In the genomic region with DNA sequence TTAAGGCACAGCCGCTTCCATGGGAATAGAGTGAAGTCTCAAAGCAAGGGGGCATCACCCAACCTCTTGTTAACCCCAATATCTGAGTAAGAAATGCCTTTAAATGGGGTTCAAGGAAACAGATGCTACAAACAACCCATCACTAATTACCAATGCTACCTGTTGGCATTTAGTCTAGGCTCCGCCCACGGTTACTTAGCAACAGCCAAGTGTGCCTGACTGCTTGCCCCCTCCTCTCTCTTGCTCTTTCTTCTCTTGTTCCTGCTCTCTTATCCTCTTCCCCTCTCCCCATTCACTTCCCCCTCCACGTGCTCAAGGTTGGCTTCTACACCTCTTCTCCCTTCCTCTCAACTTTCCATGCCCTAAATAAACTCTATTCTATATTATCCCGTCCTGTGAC, we compare ENCODE assay signal across 13 mouse cellular contexts. TPM values are rescaled to one million over a fixed set of nuclear protein-coding genes. Genes with fewer than 3 reads are reported as not detected.
A peak's percentile ranks its signal among the peaks of the same experiment; 100 is the strongest.
DNase-seq lines count a peak whose midpoint lies in the region; ATAC-seq lines count a peak whose summit lies in the region.
"Had no signal": no experiment of that assay in that cellular context is flagged by ENCODE, and none has a peak within 500 bp of the region (broad histone marks: within the 10 kb centered on the region; RNA-seq: fewer than 3 reads in every experiment).

No protein-coding gene starts in this region.

- no peak overlapping the region for H3K4me3 ChIP-seq in neural tube, embryonic 12.5 days
- 0 out of 2 replicates have a peak overlapping the region, but pooled peaks have one; percentile 94 for H3K4me3 ChIP-seq in midbrain, embryonic 13.5 days (replicated peaks)
- H3K4me3 ChIP-seq in intestine, embryonic 16.5 days (ENCODE audit: low read length), result no peak overlapping the region
- H3K4me3 ChIP-seq: embryonic facial prominence, embryonic 15.5 days; limb, embryonic 15.5 days had no signal

- intact Hi-C loops in heart, postnatal 25 days (cut with DNase I), result loop anchor here (10.0 kb wide), 2 partner anchors 96 to 256 kb away; no protein-coding TSS in a partner anchor

- DNase-seq in heart, adult 11 months, result peak; percentile 81
- DNase-seq in heart, postnatal 25 days (ENCODE audit: low spot score), result no peak
- no peak for DNase-seq in neural tube, embryonic 10.5 days (ENCODE audit: extremely low spot score, low spot score)
- DNase-seq in splenic B cell, adult 2 months (ENCODE audit: low read depth, low spot score), result peak; percentile 18
- DNase-seq: cerebellum, adult 18-20 months; lung, embryonic 14.5 days; retina, postnatal 1 day had no signal

- H3K9me3 ChIP-seq in neural tube, embryonic 12.5 days, result 0 out of 2 replicates have a peak, but pooled peaks cover 4% of the 10 kb centered on the region
- no peaks in the 10 kb centered on the region for H3K9me3 ChIP-seq in midbrain, embryonic 13.5 days
- no peaks in the 10 kb centered on the region for H3K9me3 ChIP-seq in intestine, embryonic 16.5 days (ENCODE audit: control insufficient read depth, low read length)
- H3K9me3 ChIP-seq: embryonic facial prominence, embryonic 15.5 days; limb, embryonic 15.5 days had no signal

- no peak overlapping the region for H3K27ac ChIP-seq in neural tube, embryonic 12.5 days
- no peak overlapping the region for H3K27ac ChIP-seq in midbrain, embryonic 13.5 days
- no peak overlapping the region for H3K27ac ChIP-seq in intestine, embryonic 16.5 days (ENCODE audit: low read length)
- H3K27ac ChIP-seq: embryonic facial prominence, embryonic 15.5 days; kidney, postnatal 0 days; limb, embryonic 15.5 days had no signal

- peak overlapping the region; percentile 75; the same call in 1 of the 2 replicates for H3K4me2 ChIP-seq in neural tube, embryonic 12.5 days (replicated peaks)
- peak overlapping the region; percentile 92 for H3K4me2 ChIP-seq in midbrain, embryonic 13.5 days (replicated peaks)
- no peak overlapping the region for H3K4me2 ChIP-seq in intestine, embryonic 16.5 days (ENCODE audit: low read depth, low read length)
- H3K4me2 ChIP-seq: embryonic facial prominence, embryonic 15.5 days; limb, embryonic 15.5 days had no signal

- ATAC-seq in neural tube, embryonic 12.5 days (ENCODE audit: low FRiP score, low read depth), result no peak
- ATAC-seq in midbrain, embryonic 13.5 days, result no peak
- ATAC-seq in intestine, embryonic 16.5 days, result no peak

- WGBS in neural tube, embryonic 12.5 days, result 84% methylated on average over 5 of the region's 5 CpGs
- 79% methylated on average over 5 of the region's 5 CpGs for WGBS in midbrain, embryonic 13.5 days
- 86% methylated on average over 5 of the region's 5 CpGs for WGBS in intestine, embryonic 16.5 days

- no peak overlapping the region for H3K9ac ChIP-seq in neural tube, embryonic 12.5 days
- no peak overlapping the region for H3K9ac ChIP-seq in midbrain, embryonic 13.5 days (replicated peaks)
- no peak overlapping the region for H3K9ac ChIP-seq in intestine, embryonic 16.5 days (ENCODE audit: low read depth, low read length)
- H3K9ac ChIP-seq: embryonic facial prominence, embryonic 15.5 days; limb, embryonic 15.5 days; lung, embryonic 14.5 days had no signal

- peaks cover 42% of the 10 kb centered on the region for H3K36me3 ChIP-seq in neural tube, embryonic 12.5 days
- peaks cover 41% of the 10 kb centered on the region for H3K36me3 ChIP-seq in midbrain, embryonic 13.5 days
- peaks cover 7% of the 10 kb centered on the region; the same call in 1 of the 2 replicates for H3K36me3 ChIP-seq in splenic B cell, adult 2 months (ENCODE audit: control insufficient read depth, insufficient read depth, low read length, poor library complexity, severe bottlenecking)
- H3K36me3 ChIP-seq in intestine, embryonic 16.5 days (ENCODE audit: control insufficient read depth, insufficient read depth, low read length), result peaks cover 19% of the 10 kb centered on the region; the same call in 1 of the 2 replicates

- H3K4me1 ChIP-seq in neural tube, embryonic 12.5 days, result peaks cover 11% of the 10 kb centered on the region; the same call in 1 of the 2 replicates
- peaks cover 41% of the 10 kb centered on the region for H3K4me1 ChIP-seq in midbrain, embryonic 13.5 days (replicated peaks)
- H3K4me1 ChIP-seq in intestine, embryonic 16.5 days (ENCODE audit: control insufficient read depth, insufficient read depth, low read length), result peaks cover 24% of the 10 kb centered on the region

- H3K27me3 ChIP-seq in neural tube, embryonic 12.5 days (replicated peaks), result no peaks in the 10 kb centered on the region
- H3K27me3 ChIP-seq in midbrain, embryonic 13.5 days, result no peaks in the 10 kb centered on the region
- no peaks in the 10 kb centered on the region for H3K27me3 ChIP-seq in splenic B cell, adult 2 months (ENCODE audit: control insufficient read depth, insufficient read depth, low read length, poor library complexity, severe bottlenecking)
- H3K27me3 ChIP-seq in intestine, embryonic 16.5 days (replicated peaks; ENCODE audit: control insufficient read depth, insufficient read depth, low read length), result no peaks in the 10 kb centered on the region
- H3K27me3 ChIP-seq: embryonic facial prominence, embryonic 15.5 days; limb, embryonic 15.5 days had no signal

RNA-seq across cellular contexts. Expression of gene Arid2, which starts 6.1 kb away (rescaled TPM):
- total RNA-seq in heart, postnatal 25 days (2021), result 10 to 100 TPM; 21.0 to 26.9 TPM
- polyA plus RNA-seq in neural tube, embryonic 12.5 days (2016; fragmentation: Nextera tagmentation; extraction: Ambion mirVana), result 32.1 and 32.4 TPM in 2 replicates
- polyA plus RNA-seq in midbrain, embryonic 13.5 days (2015; fragmentation: Nextera tagmentation; extraction: Ambion mirVana), result 29.3 and 29.6 TPM in 2 replicates
- polyA plus RNA-seq in intestine, embryonic 16.5 days (2015; fragmentation: Nextera tagmentation; extraction: Ambion mirVana), result 12.4 and 12.6 TPM in 2 replicates

Comparison
In these comparisons a context has a peak if more than half of its experiments do, and no peak if none do; other contexts are left out.
1. DNase-seq: peak in heart, adult 11 months (single experiment) and splenic B cell, adult 2 months (single experiment); none in heart, postnatal 25 days (single experiment) and neural tube, embryonic 10.5 days (single experiment).